Mouse (Mus musculus) embryonic facial prominence, embryonic 13.5 days (tissue): ENCODE results near the gene Mapk1. TPM values are rescaled to one million over a fixed set of nuclear protein-coding genes. Genes with fewer than 3 reads are reported as not detected.

ENCODE experiments used
- ATAC-seq: fragments of 200-750 bp; cut with Nextera tagmentation; 2 replicates; pipeline ENCODE4 v1.8.0; 2017; ENCODE audit warnings: low read depth; ENCODE audit not compliant: insufficient number of reproducible peaks, insufficient read depth, low FRiP score, low TSS enrichment
- H3K27ac ChIP-seq: fragments of 300-500 bp; sonication (generic); 2 replicates; pipeline ENCODE4 v1.5.1; 2015; ENCODE audit warnings: moderate library complexity, mild to moderate bottlenecking, inconsistent platforms
- H3K27me3 ChIP-seq: fragments of 300-500 bp; sonication (generic); 2 replicates; pipeline ENCODE4 v1.6.1; 2015; ENCODE audit warnings: mild to moderate bottlenecking, inconsistent platforms
- H3K36me3 ChIP-seq: fragments of 300-500 bp; sonication (generic); 2 replicates; pipeline ENCODE4 v1.6.1; 2015; ENCODE audit warnings: mild to moderate bottlenecking, inconsistent platforms
- H3K4me1 ChIP-seq: fragments of 300-500 bp; sonication (generic); 2 replicates; pipeline ENCODE4 v1.6.1; 2015; ENCODE audit warnings: inconsistent platforms
- H3K4me2 ChIP-seq: fragments of 300-500 bp; sonication (generic); 2 replicates; pipeline ENCODE4 v1.6.1; 2015; ENCODE audit warnings: moderate library complexity, mild to moderate bottlenecking, inconsistent platforms
- H3K4me3 ChIP-seq: fragments of 300-500 bp; sonication (generic); 2 replicates; pipeline ENCODE4 v1.5.1; 2015; ENCODE audit warnings: mild to moderate bottlenecking, inconsistent platforms
- H3K9ac ChIP-seq: fragments of 300-500 bp; sonication (generic); 2 replicates; pipeline ENCODE4 v1.6.1; 2015; ENCODE audit warnings: mild to moderate bottlenecking, inconsistent platforms
- H3K9me3 ChIP-seq: fragments of 300-500 bp; sonication (generic); 2 replicates; pipeline ENCODE4 v1.6.1; 2016; ENCODE audit warnings: inconsistent platforms
- WGBS: fragments of 180-500 bp; shearing (Covaris S2); methylation state at CpG from one replicate; pipeline ENCODE4 v1.1.7; 2015; ENCODE audit warnings: mixed read lengths; 5-methylcytosine and 5-hydroxymethylcytosine counted together
- polyA plus RNA-seq: library from polyadenylated mRNA; unstranded; fragments of >200 nt; fragmentation: Nextera tagmentation; extraction: Ambion mirVana; gene quantifications from 2 replicates; pipeline ENCODE4 v1.2.1, GENCODE M21; 2015

The Mapk1 gene
- 136 and 149 TPM in 2 replicates for polyA plus RNA-seq

DNA sequence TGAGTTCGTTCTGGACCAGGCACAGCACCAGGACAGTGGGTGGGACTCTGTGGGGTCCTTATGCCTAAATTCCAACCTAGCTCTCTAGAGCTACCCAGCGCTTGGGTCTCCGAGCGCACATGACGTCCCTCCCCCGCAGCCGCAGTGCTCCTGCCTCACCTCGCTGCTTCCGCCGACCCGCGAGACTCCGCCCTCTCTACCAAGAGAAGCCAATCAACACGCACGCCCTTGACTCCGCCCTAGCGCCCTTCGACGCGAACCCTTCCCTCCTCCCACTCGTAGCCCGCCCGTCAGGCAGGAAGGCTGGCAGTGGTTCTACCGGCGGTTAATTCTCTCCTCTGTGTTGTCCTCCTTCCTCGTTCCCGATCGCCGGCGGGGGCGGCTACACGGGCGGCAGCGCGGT is at the start of gene Mapk1:
Gene Mapk1 (plus strand): TSS at position 252 of the 403 bp plus-strand sequence.
- H3K4me2 ChIP-seq: peak within 1 kb of the TSS; percentile 64
- ATAC-seq: peak; percentile 98
- peaks cover 9% of the 10 kb centered on the region for H3K36me3 ChIP-seq
- H3K9me3 ChIP-seq: no peaks in the 10 kb centered on the region
- H3K4me3 ChIP-seq: peak within 1 kb of the TSS; percentile 87
- peak within 1 kb of the TSS; percentile 90 for H3K9ac ChIP-seq
- H3K27ac ChIP-seq: peak within 1 kb of the TSS; percentile 93
- H3K27me3 ChIP-seq: no peaks in the 10 kb centered on the region
- under 1% methylated on average over 35 of the region's 35 CpGs for WGBS
- peaks cover 17% of the 10 kb centered on the region for H3K4me1 ChIP-seq

DNA sequence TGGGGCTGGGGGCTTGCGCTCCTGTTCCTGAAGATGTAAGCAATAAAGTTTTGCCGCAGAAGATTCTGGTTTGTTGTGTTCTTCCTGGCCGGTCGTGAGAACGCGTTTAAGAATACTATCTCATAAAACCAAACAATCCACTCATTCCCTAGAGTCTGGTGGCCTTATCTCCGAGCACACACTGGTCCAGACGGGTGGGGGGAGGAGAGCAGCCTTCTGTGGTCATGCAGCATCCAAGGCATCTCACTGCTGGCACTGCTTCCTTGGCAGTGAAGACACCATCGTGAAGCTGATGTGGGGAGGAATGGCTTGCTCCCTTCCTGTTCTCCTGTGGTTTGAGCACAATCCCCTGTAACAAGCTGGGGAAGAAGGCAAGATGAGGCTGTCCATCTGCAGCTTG is 43.6 kb upstream of the Mapk1 start:
- H3K4me3 ChIP-seq: no peak overlapping the region
- no peaks in the 10 kb centered on the region for H3K36me3 ChIP-seq
- 0 out of 2 replicates have a peak, but pooled peaks cover 3% of the 10 kb centered on the region for H3K9me3 ChIP-seq
- ATAC-seq: no peak
- no peak overlapping the region for H3K4me2 ChIP-seq
- H3K9ac ChIP-seq: no peak overlapping the region
- WGBS: 94% methylated on average over 9 of the region's 9 CpGs
- H3K27ac ChIP-seq: no peak overlapping the region
- no peaks in the 10 kb centered on the region for H3K4me1 ChIP-seq
- no peaks in the 10 kb centered on the region for H3K27me3 ChIP-seq

- no peaks in the 10 kb centered on the region for H3K27me3 ChIP-seq
- H3K27ac ChIP-seq: no peak overlapping the region
- no peaks in the 10 kb centered on the region for H3K36me3 ChIP-seq
- 0 out of 2 replicates have a peak, but pooled peaks cover 3% of the 10 kb centered on the region for H3K9me3 ChIP-seq
- no peak overlapping the region for H3K4me3 ChIP-seq
- H3K4me2 ChIP-seq: no peak overlapping the region
- 93% methylated on average over 2 of the region's 2 CpGs for WGBS
- H3K9ac ChIP-seq: no peak overlapping the region
- no peaks in the 10 kb centered on the region for H3K4me1 ChIP-seq
- no peak for ATAC-seq
These were observed 42.1 kb upstream of the Mapk1 start for GRCm38 (mm10) chr16:16941078-16941477.

- WGBS: 20% methylated on average over 3 of the region's 5 CpGs
- H3K27ac ChIP-seq: no peak overlapping the region
- no peaks in the 10 kb centered on the region for H3K27me3 ChIP-seq
- no peak overlapping the region for H3K4me3 ChIP-seq
- ATAC-seq: no peak
- no peak overlapping the region for H3K9ac ChIP-seq
- H3K4me2 ChIP-seq: no peak overlapping the region
- no peaks in the 10 kb centered on the region for H3K4me1 ChIP-seq
- no peaks in the 10 kb centered on the region for H3K36me3 ChIP-seq
- H3K9me3 ChIP-seq: no peaks in the 10 kb centered on the region
These were observed 24.6 kb upstream of the Mapk1 start for GRCm38 (mm10) chr16:16958575-16958974.

GRCm38 (mm10) chr16:16959907-16960306 is 23.3 kb upstream of the Mapk1 start:
- ATAC-seq: no peak
- no peaks in the 10 kb centered on the region for H3K9me3 ChIP-seq
- no peaks in the 10 kb centered on the region for H3K4me1 ChIP-seq
- no peak overlapping the region for H3K4me2 ChIP-seq
- no peak overlapping the region for H3K9ac ChIP-seq
- H3K27ac ChIP-seq: no peak overlapping the region
- 88% methylated on average over 6 of the region's 6 CpGs for WGBS
- H3K27me3 ChIP-seq: no peaks in the 10 kb centered on the region
- no peak overlapping the region for H3K4me3 ChIP-seq
- no peaks in the 10 kb centered on the region for H3K36me3 ChIP-seq

DNA sequence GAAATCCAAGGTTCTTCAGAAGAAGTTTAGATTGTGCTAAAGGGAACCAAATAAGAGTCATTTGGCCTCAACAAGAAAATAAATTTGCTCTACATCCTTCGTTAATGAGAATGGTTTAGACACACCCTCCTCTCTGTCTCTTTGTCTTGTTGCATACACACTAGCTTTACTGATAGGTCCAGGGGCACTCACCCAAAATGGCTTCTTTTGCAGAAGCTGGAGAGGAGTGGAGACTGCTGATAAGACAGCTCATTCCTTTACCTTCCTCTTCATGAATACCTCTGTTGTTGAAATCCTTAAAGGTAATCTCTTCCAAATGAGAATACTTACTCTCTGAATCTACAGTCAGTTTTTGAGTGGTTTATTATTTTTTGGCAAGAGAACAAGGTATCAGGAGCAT is 18.0 kb upstream of the Mapk1 start:
- Histone ChIP-seq H3K27ac (no peak overlapping the region), H3K9me3 (no peaks in the 10 kb centered on the region), H3K36me3 (no peaks in the 10 kb centered on the region), H3K4me3 (no peak overlapping the region), H3K9ac (no peak overlapping the region), H3K4me1 (no peaks in the 10 kb centered on the region), H3K4me2 (no peak overlapping the region), H3K27me3 (no peaks in the 10 kb centered on the region)
- ATAC-seq: no peak
- WGBS: 67% methylated on average over 1 of the region's 1 CpGs

DNA sequence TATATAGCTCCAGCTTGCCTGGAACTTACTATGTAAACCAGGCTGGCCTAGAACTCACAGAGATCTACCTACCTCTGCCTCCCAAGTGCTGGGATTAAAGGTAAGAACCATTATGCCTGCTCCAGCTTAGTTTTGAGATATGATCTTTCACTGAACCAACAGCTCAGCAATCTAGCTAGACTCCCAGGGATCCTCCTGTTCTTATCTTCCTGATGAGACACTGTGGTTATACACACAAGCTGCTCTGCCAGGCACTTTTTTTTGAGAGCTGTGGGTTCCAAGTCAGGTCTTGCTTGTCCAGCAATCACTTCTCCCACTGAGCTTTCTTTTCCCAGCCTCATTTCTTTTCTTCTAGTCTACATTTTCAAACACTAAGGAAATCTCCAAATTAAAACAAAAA is 16.9 kb upstream of the Mapk1 start:
- ATAC-seq: no peak

GRCm38 (mm10) chr16:16978061-16978460 is 5.1 kb upstream of the Mapk1 start:
- no peak overlapping the region for H3K4me2 ChIP-seq
- 0 out of 2 replicates have a peak, but pooled peaks cover 10% of the 10 kb centered on the region for H3K9me3 ChIP-seq
- H3K9ac ChIP-seq: no peak overlapping the region
- no peak overlapping the region for H3K4me3 ChIP-seq
- no peaks in the 10 kb centered on the region for H3K27me3 ChIP-seq
- H3K36me3 ChIP-seq: no peaks in the 10 kb centered on the region
- no peak overlapping the region for H3K27ac ChIP-seq
- 0 out of 2 replicates have a peak, but pooled peaks cover 3% of the 10 kb centered on the region for H3K4me1 ChIP-seq
- no peak for ATAC-seq
- 73% methylated on average over 3 of the region's 3 CpGs for WGBS

More for the DNA sequence above, 16.9 kb upstream of the Mapk1 start:
- Histone ChIP-seq H3K4me2 (no peak overlapping the region), H3K4me1 (no peaks in the 10 kb centered on the region), H3K27me3 (no peaks in the 10 kb centered on the region; the same call in 1 of the 2 replicates), H3K27ac (no peak overlapping the region), H3K9me3 (no peaks in the 10 kb centered on the region), H3K36me3 (no peaks in the 10 kb centered on the region), H3K9ac (no peak overlapping the region), H3K4me3 (no peak overlapping the region)

DNA sequence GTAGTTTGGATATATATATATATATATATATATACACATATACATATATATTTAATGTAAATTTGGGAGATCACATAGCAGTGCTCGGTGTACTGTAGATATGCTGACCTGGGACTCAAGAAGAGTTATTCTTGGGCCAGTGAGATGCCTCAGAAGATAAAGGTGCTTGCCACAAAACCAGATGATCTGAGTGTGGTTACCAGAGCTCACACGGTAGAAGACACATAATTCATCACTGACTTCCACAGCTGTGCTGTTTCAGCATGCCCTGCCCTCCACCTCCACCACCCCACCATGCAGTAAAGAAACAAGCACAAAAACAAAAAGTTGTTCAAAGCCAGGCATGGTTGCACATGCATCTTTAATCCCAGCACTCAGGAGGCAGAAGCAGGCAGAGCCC is 4.4 kb upstream of the Mapk1 start:
- no peak for ATAC-seq
- 0 out of 2 replicates have a peak, but pooled peaks cover 10% of the 10 kb centered on the region for H3K9me3 ChIP-seq
- no peak overlapping the region for H3K4me3 ChIP-seq
- no peaks in the 10 kb centered on the region for H3K27me3 ChIP-seq
- no peak overlapping the region for H3K27ac ChIP-seq
- no peak overlapping the region for H3K9ac ChIP-seq
- 0 out of 2 replicates have a peak, but pooled peaks cover 3% of the 10 kb centered on the region for H3K4me1 ChIP-seq
- no peak overlapping the region for H3K4me2 ChIP-seq
- WGBS: 71% methylated on average over 2 of the region's 2 CpGs
- H3K36me3 ChIP-seq: no peaks in the 10 kb centered on the region

GRCm38 (mm10) chr16:16982636-16983035 is 546 bp upstream of the Mapk1 start:
- peaks cover 6% of the 10 kb centered on the region for H3K36me3 ChIP-seq
- peak overlapping the region; percentile 87 for H3K4me3 ChIP-seq
- H3K9me3 ChIP-seq: no peaks in the 10 kb centered on the region
- H3K4me2 ChIP-seq: peak overlapping the region; percentile 64
- peak overlapping the region; percentile 55 for H3K27ac ChIP-seq
- peak overlapping the region; percentile 90 for H3K9ac ChIP-seq
- no peak; the same call in 1 of the 2 replicates for ATAC-seq
- 28% methylated on average over 2 of the region's 2 CpGs for WGBS
- H3K27me3 ChIP-seq: no peaks in the 10 kb centered on the region
- peaks cover 17% of the 10 kb centered on the region for H3K4me1 ChIP-seq

DNA sequence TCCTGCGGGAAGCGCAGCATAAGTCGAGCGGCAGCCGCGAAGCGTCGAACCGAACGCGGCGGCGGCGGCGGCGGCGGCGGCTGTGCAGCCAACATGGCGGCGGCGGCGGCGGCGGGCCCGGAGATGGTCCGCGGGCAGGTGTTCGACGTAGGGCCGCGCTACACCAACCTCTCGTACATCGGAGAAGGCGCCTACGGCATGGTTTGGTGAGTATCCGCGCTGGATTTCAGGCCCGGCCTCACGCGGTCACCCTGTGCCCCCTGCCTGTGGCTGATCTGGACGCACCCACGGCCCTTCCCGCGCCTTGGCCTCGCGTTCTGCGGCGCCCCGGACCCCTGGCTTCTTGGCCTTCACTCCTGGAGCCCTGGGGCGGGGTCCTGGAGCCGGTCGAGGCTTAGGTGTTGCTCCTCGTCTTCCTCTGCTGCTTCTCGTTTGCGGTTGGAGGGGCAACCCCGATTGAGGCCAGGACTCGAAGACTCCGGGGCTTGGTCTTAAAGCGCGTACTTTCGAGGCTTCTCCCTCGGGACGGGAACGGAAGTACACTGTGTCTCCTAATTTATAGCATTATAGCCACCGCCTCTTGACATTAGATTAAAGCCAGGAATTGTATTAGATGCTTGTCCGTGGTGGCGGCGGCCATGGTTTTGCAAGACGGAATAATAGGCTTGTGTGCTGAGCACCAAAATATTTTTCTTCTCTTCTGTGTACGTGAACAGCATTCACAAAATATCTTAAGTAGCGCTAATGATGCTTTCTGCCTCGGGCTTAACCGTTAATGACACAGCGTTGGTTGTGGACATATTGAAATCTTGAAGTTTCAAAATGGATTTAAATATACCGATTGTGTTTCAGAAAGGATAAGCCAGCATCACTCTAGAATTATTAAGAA is 596 bp downstream of the Mapk1 start:
- Histone ChIP-seq H3K9me3 (no peaks in the 10 kb centered on the region), H3K27me3 (no peaks in the 10 kb centered on the region), H3K27ac (peak overlapping the region; percentile 93), H3K4me1 (peaks cover 17% of the 10 kb centered on the region), H3K4me2 (peak overlapping the region; percentile 64), H3K36me3 (peaks cover 16% of the 10 kb centered on the region), H3K4me3 (peak overlapping the region; percentile 87), H3K9ac (peak overlapping the region; percentile 90)
- under 1% methylated on average over 73 of the region's 75 CpGs for WGBS
- ATAC-seq: peak; percentile 73

- H3K36me3 ChIP-seq: peaks cover 23% of the 10 kb centered on the region
- no peak overlapping the region for H3K27ac ChIP-seq
- 16% methylated on average over 9 of the region's 9 CpGs for whole genome bisulfite sequencing
- H3K9ac ChIP-seq: peak overlapping the region; percentile 90
- H3K27me3 ChIP-seq: no peaks in the 10 kb centered on the region
- H3K4me2 ChIP-seq: peak overlapping the region; percentile 64
- ATAC-seq: no peak
- no peaks in the 10 kb centered on the region for H3K9me3 ChIP-seq
- peak overlapping the region; percentile 87 for H3K4me3 ChIP-seq
- peaks cover 17% of the 10 kb centered on the region for H3K4me1 ChIP-seq
These were observed 1.3 kb downstream of the Mapk1 start for GRCm38 (mm10) chr16:16984423-16984941.
